ENCODE assay signal across 4 mouse cellular contexts in genomic region chr4:8093566-8093965, GRCm38 (mm10).
DNase-seq lines count a peak whose midpoint lies in the region; TF ChIP-seq lines count a peak whose summit lies in the region.
"Not testable (repeated sequence)": the region's sequence is repeated elsewhere in the genome, so short reads cannot be mapped to it uniquely, and the experiment has no call there.

No protein-coding gene starts in this region.

- H3K27me3 ChIP-seq in ES-Bruce4 (ENCODE audit: control insufficient read depth, insufficient read depth, low read length, poor library complexity, severe bottlenecking) = not testable (repeated sequence)

- TF ChIP-seq POLR2A in ES-Bruce4 (IDR thresholded peaks at IDR 0.05; ENCODE audit: insufficient read depth, low read length) = not testable (repeated sequence)

- H3K27ac ChIP-seq in ES-Bruce4 (ENCODE audit: insufficient read depth, low read length) = not testable (repeated sequence)

- 0 out of 2 replicates have a peak, but pooled peaks have one; percentile 17 for TF ChIP-seq EP300 in ES-Bruce4 (IDR thresholded peaks at IDR 0.05; ENCODE audit: insufficient read depth, low read depth, low read length)

- not testable (repeated sequence) for H3K4me3 ChIP-seq in ES-Bruce4 (ENCODE audit: low read depth, low read length)

- not testable (repeated sequence) for TF ChIP-seq CTCF in ES-Bruce4 (IDR thresholded peaks at IDR 0.05; ENCODE audit: low read depth, low read length)

- H3K9me3 ChIP-seq in ES-Bruce4 (replicated peaks; ENCODE audit: control insufficient read depth, insufficient read depth, low read length, poor library complexity, severe bottlenecking) = not testable (repeated sequence)

- H3K9ac ChIP-seq in ES-Bruce4 (ENCODE audit: low read depth, poor library complexity, severe bottlenecking) = not testable (repeated sequence)

- H3K36me3 ChIP-seq in ES-Bruce4 (ENCODE audit: control insufficient read depth, insufficient read depth, low read length, poor library complexity, severe bottlenecking) = not testable (repeated sequence)

- H3K4me1 ChIP-seq in ES-Bruce4 (ENCODE audit: control insufficient read depth, insufficient read depth, low read length) = not testable (repeated sequence)

- DNase-seq in ES-CJ7 (ENCODE audit: low read depth, low spot score) (peak; percentile 62), R1 (ENCODE audit: low read depth, low spot score) (peak; percentile 76), ZHBTc4 (ENCODE audit: low read depth, low spot score) (peak; percentile 65)
